Mouse (Mus musculus): ENCODE measurements around the gene Sirpa.

DNA sequence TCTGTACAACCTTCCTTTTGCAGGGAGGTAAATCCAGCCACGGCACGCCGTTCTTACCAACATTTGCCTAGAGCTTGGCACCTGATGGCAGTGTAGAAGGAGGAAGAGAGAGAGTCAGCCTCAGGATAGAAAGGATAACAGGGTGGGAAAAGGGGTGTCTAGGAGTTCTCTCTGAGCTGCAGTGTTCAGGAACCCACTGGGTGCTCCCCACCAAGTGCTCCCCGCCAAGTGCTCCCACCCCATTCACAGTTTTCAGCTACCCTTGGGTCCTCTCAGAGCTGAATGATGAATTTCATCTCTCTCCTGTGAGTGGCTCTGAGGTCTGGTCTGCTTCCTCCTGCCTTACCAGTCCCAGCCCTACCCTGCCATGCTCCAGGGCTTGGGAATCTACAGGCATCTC, 1.9 kb downstream of the Sirpa start:
- TF ChIP-seq CTCF (IDR thresholded peaks at IDR 0.05) (no peak), POLR2A (IDR thresholded peaks at IDR 0.05; ENCODE audit: insufficient read depth, low read depth, low read length) (no peak)

Measured in heart, adult 2 months (tissue).